Mouse (Mus musculus) stomach, embryonic 14.5 days (tissue): ENCODE data around the gene Insl3. TPM values are rescaled to one million over a fixed set of nuclear protein-coding genes. Genes with fewer than 3 reads are reported as not detected.

Source experiments
- ATAC-seq: fragments of 200-750 bp; cut with Nextera tagmentation; 2 replicates; pipeline ENCODE4 v1.8.0; 2017; ENCODE audit warnings: low read depth, moderate TSS enrichment; ENCODE audit not compliant: insufficient number of reproducible peaks, insufficient read depth, low FRiP score
- H3K27ac ChIP-seq: fragments of 300-500 bp; sonication (generic); 2 replicates; pipeline ENCODE4 v1.5.1; 2014; ENCODE audit warnings: mild to moderate bottlenecking, low read length, moderate library complexity, mixed read lengths
- H3K27me3 ChIP-seq: fragments of 300-500 bp; sonication (generic); 2 replicates; pipeline ENCODE4 v1.6.1; 2014; ENCODE audit warnings: low read length, control low read depth, mixed read lengths; ENCODE audit not compliant: control insufficient read depth, insufficient read depth
- H3K36me3 ChIP-seq: fragments of 300-500 bp; sonication (generic); 2 replicates; pipeline ENCODE4 v1.6.1; 2014; ENCODE audit warnings: mild to moderate bottlenecking, control low read depth, low read length, moderate library complexity, mixed read lengths; ENCODE audit not compliant: control insufficient read depth, insufficient read depth
- H3K4me1 ChIP-seq: fragments of 300-500 bp; sonication (generic); 2 replicates; pipeline ENCODE4 v1.6.1; 2014; ENCODE audit warnings: low read length, control low read depth, mixed read lengths; ENCODE audit not compliant: control insufficient read depth, insufficient read depth
- H3K4me2 ChIP-seq: fragments of 300-500 bp; sonication (generic); replicated peaks from 2 replicates; pipeline ENCODE4 v1.6.1; 2014; ENCODE audit warnings: low read depth, low read length, control low read depth
- H3K4me3 ChIP-seq: fragments of 300-500 bp; sonication (generic); 2 replicates; pipeline ENCODE4 v1.5.1; 2014; ENCODE audit warnings: low read depth, low read length, control low read depth
- H3K9ac ChIP-seq: fragments of 300-500 bp; sonication (generic); replicated peaks from 2 replicates; pipeline ENCODE4 v1.6.1; 2014; ENCODE audit warnings: low read depth, mild to moderate bottlenecking, control low read depth, low read length, moderate library complexity, mixed read lengths
- H3K9me3 ChIP-seq: fragments of 300-500 bp; sonication (generic); 2 replicates; pipeline ENCODE4 v1.6.1; 2016; ENCODE audit warnings: low read depth, low read length, control low read depth; ENCODE audit not compliant: control insufficient read depth
- WGBS: fragments of 180-500 bp; shearing (Covaris S2); extraction: QIAGEN DNeasy Blood & Tissue Kit; methylation state at CpG from one replicate; pipeline ENCODE4 v1.1.7; 2014; 5-methylcytosine and 5-hydroxymethylcytosine counted together
- polyA plus RNA-seq: library from polyadenylated mRNA; unstranded; fragments of >200 nt; fragmentation: Nextera tagmentation; extraction: Ambion mirVana; gene quantifications from 2 replicates; pipeline ENCODE4 v1.2.1, GENCODE M21; 2014

Gene Insl3
- polyA plus RNA-seq, 1 experiment from 2014 or later, result 1.3 TPM

DNA sequence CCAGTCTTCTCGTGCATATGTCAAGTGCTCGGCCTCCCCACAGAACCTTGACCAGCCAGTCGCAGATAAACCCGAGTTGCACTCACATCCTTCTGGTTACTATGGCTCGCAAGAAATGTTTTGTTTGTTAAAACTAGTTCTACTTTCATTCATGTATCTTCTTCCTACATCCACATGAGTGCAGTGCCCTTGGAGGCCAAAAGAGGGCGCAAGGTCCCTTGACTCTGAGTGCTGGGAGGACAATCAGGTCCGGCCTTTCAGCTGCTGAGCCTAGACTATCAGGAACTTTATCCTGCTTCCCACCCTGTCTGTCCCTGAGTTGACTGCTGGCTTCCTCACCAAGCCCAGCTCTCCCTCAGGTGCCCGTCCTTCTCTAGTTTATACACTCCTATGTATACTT is 18.9 kb downstream of the Insl3 start:
- WGBS, result 43% methylated on average over 8 of the region's 8 CpGs
- Histone ChIP-seq H3K4me1 (no peaks in the 10 kb centered on the region), H3K27me3 (no peaks in the 10 kb centered on the region), H3K9ac (no peak overlapping the region), H3K36me3 (no peaks in the 10 kb centered on the region), H3K4me2 (no peak overlapping the region), H3K9me3 (no peaks in the 10 kb centered on the region), H3K27ac (no peak overlapping the region), H3K4me3 (no peak overlapping the region)
- ATAC-seq, result no peak

- no peaks in the 10 kb centered on the region for H3K4me1 ChIP-seq
- H3K9ac ChIP-seq, result no peak overlapping the region
- H3K27ac ChIP-seq, result no peak overlapping the region
- no peaks in the 10 kb centered on the region for H3K27me3 ChIP-seq
- ATAC-seq, result no peak; the same call in 1 of the 2 replicates
- no peaks in the 10 kb centered on the region for H3K9me3 ChIP-seq
- no peaks in the 10 kb centered on the region for H3K36me3 ChIP-seq
- no peak overlapping the region for H3K4me3 ChIP-seq
- H3K4me2 ChIP-seq, result peak overlapping the region; percentile 32; the same call in 1 of the 2 replicates
- WGBS, result 41% methylated on average over 25 of the region's 25 CpGs
Measured at GRCm38 (mm10) chr8:71709134-71709799, 20.3 kb downstream of the Insl3 start.

DNA sequence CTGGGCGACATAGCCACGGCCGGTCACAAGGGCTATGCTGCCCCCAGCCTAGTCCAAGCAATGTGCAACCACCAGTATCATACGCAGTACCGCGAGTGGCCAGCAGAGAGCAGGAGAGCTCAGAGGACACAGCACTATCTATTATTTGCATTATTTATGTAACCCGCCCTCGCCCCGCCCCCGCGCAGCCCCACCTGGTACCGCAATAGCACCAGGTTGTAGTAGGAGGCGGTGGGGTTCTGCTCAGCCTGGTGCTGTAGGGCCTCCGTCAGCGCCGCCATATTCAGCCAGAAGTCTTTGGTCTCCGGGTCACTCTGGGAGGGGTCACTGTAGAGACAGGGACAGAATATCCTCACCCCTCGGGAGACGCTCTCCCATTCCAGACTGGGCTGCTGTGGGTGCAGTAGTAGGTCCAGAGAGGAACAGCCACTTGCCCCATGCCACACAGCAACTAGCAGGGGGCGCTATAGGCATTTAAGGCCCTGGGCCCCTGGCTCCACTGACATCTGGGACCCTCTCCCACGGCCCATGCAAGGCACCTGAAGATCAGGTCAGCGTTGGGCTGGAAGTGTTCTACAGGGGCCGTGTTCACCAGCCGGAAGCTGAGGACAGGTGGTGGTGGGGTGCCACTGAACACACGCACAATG is 20.9 kb downstream of the Insl3 start:
- Histone ChIP-seq H3K4me3 (no peak overlapping the region), H3K4me1 (no peaks in the 10 kb centered on the region), H3K27me3 (no peaks in the 10 kb centered on the region), H3K36me3 (no peaks in the 10 kb centered on the region), H3K9me3 (no peaks in the 10 kb centered on the region), H3K4me2 (peak overlapping the region; percentile 32), H3K27ac (no peak overlapping the region), H3K9ac (no peak overlapping the region)
- WGBS, result 21% methylated on average over 25 of the region's 25 CpGs
- ATAC-seq, result peak; percentile 66

GRCm38 (mm10) chr8:71711574-71711973 is 22.6 kb downstream of the Insl3 start:
- Histone ChIP-seq H3K27ac (no peak overlapping the region), H3K27me3 (no peaks in the 10 kb centered on the region), H3K4me2 (no peak overlapping the region), H3K4me3 (no peak overlapping the region), H3K9ac (no peak overlapping the region), H3K36me3 (no peaks in the 10 kb centered on the region), H3K9me3 (no peaks in the 10 kb centered on the region), H3K4me1 (no peaks in the 10 kb centered on the region)
- 86% methylated on average over 2 of the region's 2 CpGs for WGBS
- no peak for ATAC-seq

DNA sequence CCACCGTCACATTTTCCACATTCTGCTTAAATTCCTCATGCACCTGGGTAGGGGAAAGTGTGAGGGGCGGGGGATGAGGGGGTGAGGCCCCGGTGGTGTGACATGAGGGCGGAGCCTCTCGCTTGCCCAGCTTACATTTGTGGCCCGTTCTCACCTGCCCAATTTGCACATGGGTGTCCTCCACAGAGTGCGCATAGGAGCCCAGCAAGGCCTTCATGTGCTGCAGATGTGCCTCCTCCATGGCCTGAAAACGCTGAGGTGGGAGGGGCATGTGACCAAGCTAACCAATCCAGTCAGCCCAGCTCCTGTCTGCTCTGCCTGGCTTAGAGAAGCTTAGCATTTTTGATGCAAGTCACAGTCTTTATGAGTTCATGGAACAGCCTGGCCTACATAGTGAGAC is 26.5 kb downstream of the Insl3 start:
- Histone ChIP-seq H3K9ac (no peak overlapping the region), H3K36me3 (no peaks in the 10 kb centered on the region), H3K27ac (no peak overlapping the region), H3K4me2 (no peak overlapping the region), H3K27me3 (no peaks in the 10 kb centered on the region), H3K4me3 (no peak overlapping the region), H3K4me1 (no peaks in the 10 kb centered on the region), H3K9me3 (no peaks in the 10 kb centered on the region)
- WGBS, result 26% methylated on average over 8 of the region's 8 CpGs
- ATAC-seq, result no peak

- H3K9ac ChIP-seq, result no peak overlapping the region
- no peak overlapping the region for H3K4me3 ChIP-seq
- 79% methylated on average over 13 of the region's 13 CpGs for WGBS
- H3K36me3 ChIP-seq, result no peaks in the 10 kb centered on the region
- no peak overlapping the region for H3K27ac ChIP-seq
- ATAC-seq, result no peak
- H3K27me3 ChIP-seq, result no peaks in the 10 kb centered on the region
- no peaks in the 10 kb centered on the region for H3K9me3 ChIP-seq
- H3K4me2 ChIP-seq, result no peak overlapping the region
- H3K4me1 ChIP-seq, result no peaks in the 10 kb centered on the region
Measured at GRCm38 (mm10) chr8:71716561-71717053, 27.6 kb downstream of the Insl3 start.

DNA sequence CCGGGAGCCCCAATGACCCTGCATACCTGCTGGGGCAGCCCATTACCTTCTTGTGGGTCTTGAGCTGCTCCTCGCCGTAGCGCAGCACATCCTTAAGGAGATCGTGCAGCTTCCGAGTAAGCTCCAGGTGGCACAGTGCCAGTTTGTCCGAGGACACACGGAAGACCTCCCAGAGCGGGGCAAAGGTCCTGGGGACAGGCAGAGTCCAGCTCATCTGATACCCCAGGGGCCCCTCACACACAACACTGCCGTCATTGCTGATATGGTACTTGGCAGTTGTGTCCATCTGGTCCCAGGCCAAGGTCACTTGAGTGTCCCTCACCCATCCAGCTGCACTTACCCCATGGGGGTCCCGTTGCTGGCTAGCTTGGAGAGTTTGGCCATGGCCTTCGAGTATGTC is 28.1 kb downstream of the Insl3 start:
- no peak overlapping the region for H3K27ac ChIP-seq
- H3K27me3 ChIP-seq, result no peaks in the 10 kb centered on the region
- H3K4me3 ChIP-seq, result no peak overlapping the region
- no peaks in the 10 kb centered on the region for H3K9me3 ChIP-seq
- 81% methylated on average over 12 of the region's 12 CpGs for WGBS
- H3K9ac ChIP-seq, result no peak overlapping the region
- ATAC-seq, result no peak
- no peaks in the 10 kb centered on the region for H3K36me3 ChIP-seq
- H3K4me2 ChIP-seq, result no peak overlapping the region
- H3K4me1 ChIP-seq, result no peaks in the 10 kb centered on the region

- WGBS, result 46% methylated on average over 3 of the region's 3 CpGs
- Histone ChIP-seq H3K4me3 (no peak overlapping the region), H3K4me2 (no peak overlapping the region), H3K4me1 (no peaks in the 10 kb centered on the region), H3K27ac (no peak overlapping the region), H3K9me3 (no peaks in the 10 kb centered on the region), H3K36me3 (no peaks in the 10 kb centered on the region), H3K9ac (no peak overlapping the region), H3K27me3 (no peaks in the 10 kb centered on the region)
- ATAC-seq, result no peak
Measured at GRCm38 (mm10) chr8:71718252-71718651, 29.2 kb downstream of the Insl3 start.
